Mouse (Mus musculus): Measurements from ENCODE around the gene Ntn4. TPM values are rescaled to one million over a fixed set of nuclear protein-coding genes. Genes with fewer than 3 reads are reported as not detected.

Ntn4 gene
- polyA plus RNA-seq, 1 experiment: 14.6 TPM

- H3K27me3 ChIP-seq (ENCODE audit: control insufficient read depth, insufficient read depth, low read length): no peaks in the 10 kb centered on the region
- TF ChIP-seq CTCF (IDR thresholded peaks at IDR 0.05; ENCODE audit: borderline replicate concordance, insufficient read depth, low read depth, low read length) (no peak), POLR2A (IDR thresholded peaks at IDR 0.05; ENCODE audit: borderline replicate concordance, insufficient read depth, low read length) (no peak)
- no peak overlapping the region for H3K27ac ChIP-seq (ENCODE audit: insufficient read depth, low read length)
- H3K4me3 ChIP-seq (replicated peaks; ENCODE audit: insufficient read depth, low read depth, low read length): no peak overlapping the region
- H3K4me1 ChIP-seq (ENCODE audit: control insufficient read depth, insufficient read depth, low read length): peaks cover 3% of the 10 kb centered on the region
- WGBS: 84% methylated on average over 5 of the region's 5 CpGs
- DNase-seq: no peak
Observed at GRCm38 (mm10) chr10:93760429-93760828, 119.9 kb downstream of the Ntn4 start.

- 63% methylated on average over 5 of the region's 5 CpGs for WGBS
Observed at GRCm38 (mm10) chr10:93763074-93763473, 122.6 kb downstream of the Ntn4 start.

GRCm38 (mm10) chr10:93766221-93766620, 125.7 kb downstream of the Ntn4 start:
- H3K27ac ChIP-seq (ENCODE audit: insufficient read depth, low read length): no peak overlapping the region
- 92% methylated on average over 5 of the region's 5 CpGs for WGBS
- TF ChIP-seq CTCF (IDR thresholded peaks at IDR 0.05; ENCODE audit: borderline replicate concordance, insufficient read depth, low read depth, low read length) (no peak), POLR2A (IDR thresholded peaks at IDR 0.05; ENCODE audit: borderline replicate concordance, insufficient read depth, low read length) (no peak)
- no peak for DNase-seq
- no peak overlapping the region for H3K4me3 ChIP-seq (replicated peaks; ENCODE audit: insufficient read depth, low read depth, low read length)
- peaks cover 1% of the 10 kb centered on the region; the same call in 1 of the 2 replicates for H3K4me1 ChIP-seq (ENCODE audit: control insufficient read depth, insufficient read depth, low read length)
- no peaks in the 10 kb centered on the region for H3K27me3 ChIP-seq (ENCODE audit: control insufficient read depth, insufficient read depth, low read length)

More at GRCm38 (mm10) chr10:93763074-93763473, 122.6 kb downstream of the Ntn4 start:
- Histone ChIP-seq H3K27ac (ENCODE audit: insufficient read depth, low read length) (no peak overlapping the region), H3K4me1 (ENCODE audit: control insufficient read depth, insufficient read depth, low read length) (peaks cover 3% of the 10 kb centered on the region), H3K4me3 (replicated peaks; ENCODE audit: insufficient read depth, low read depth, low read length) (no peak overlapping the region), H3K27me3 (ENCODE audit: control insufficient read depth, insufficient read depth, low read length) (no peaks in the 10 kb centered on the region)
- TF ChIP-seq CTCF (IDR thresholded peaks at IDR 0.05; ENCODE audit: borderline replicate concordance, insufficient read depth, low read depth, low read length) (peak; percentile 56), POLR2A (IDR thresholded peaks at IDR 0.05; ENCODE audit: borderline replicate concordance, insufficient read depth, low read length) (no peak)
- no peak for DNase-seq

GRCm38 (mm10) chr10:93767245-93767644, 126.8 kb downstream of the Ntn4 start:
- 69% methylated on average over 5 of the region's 5 CpGs for WGBS
- no peak for TF ChIP-seq CTCF (IDR thresholded peaks at IDR 0.05; ENCODE audit: borderline replicate concordance, insufficient read depth, low read depth, low read length)
- no peak for TF ChIP-seq POLR2A (IDR thresholded peaks at IDR 0.05; ENCODE audit: borderline replicate concordance, insufficient read depth, low read length)
- Histone ChIP-seq H3K27me3 (ENCODE audit: control insufficient read depth, insufficient read depth, low read length) (no peaks in the 10 kb centered on the region), H3K27ac (ENCODE audit: insufficient read depth, low read length) (no peak overlapping the region), H3K4me1 (ENCODE audit: control insufficient read depth, insufficient read depth, low read length) (peaks cover 10% of the 10 kb centered on the region; the same call in 1 of the 2 replicates), H3K4me3 (replicated peaks; ENCODE audit: insufficient read depth, low read depth, low read length) (no peak overlapping the region)
- no peak for DNase-seq

GRCm38 (mm10) chr10:93768222-93768621, 127.7 kb downstream of the Ntn4 start:
- TF ChIP-seq CTCF (IDR thresholded peaks at IDR 0.05; ENCODE audit: borderline replicate concordance, insufficient read depth, low read depth, low read length): no peak
- no peak for TF ChIP-seq POLR2A (IDR thresholded peaks at IDR 0.05; ENCODE audit: borderline replicate concordance, insufficient read depth, low read length)
- DNase-seq: no peak
- 44% methylated on average over 9 of the region's 9 CpGs for WGBS
- H3K4me1 ChIP-seq (ENCODE audit: control insufficient read depth, insufficient read depth, low read length): peaks cover 10% of the 10 kb centered on the region; the same call in 1 of the 2 replicates
- no peak overlapping the region for H3K4me3 ChIP-seq (replicated peaks; ENCODE audit: insufficient read depth, low read depth, low read length)
- no peaks in the 10 kb centered on the region for H3K27me3 ChIP-seq (ENCODE audit: control insufficient read depth, insufficient read depth, low read length)
- H3K27ac ChIP-seq (ENCODE audit: insufficient read depth, low read length): no peak overlapping the region

- Histone ChIP-seq H3K4me3 (replicated peaks; ENCODE audit: insufficient read depth, low read depth, low read length) (no peak overlapping the region), H3K27ac (ENCODE audit: insufficient read depth, low read length) (peak overlapping the region; percentile 63; the same call in 1 of the 2 replicates), H3K27me3 (ENCODE audit: control insufficient read depth, insufficient read depth, low read length) (no peaks in the 10 kb centered on the region), H3K4me1 (ENCODE audit: control insufficient read depth, insufficient read depth, low read length) (peaks cover 10% of the 10 kb centered on the region; the same call in 1 of the 2 replicates)
- 7% methylated on average over 9 of the region's 9 CpGs for WGBS
- no peak for TF ChIP-seq POLR2A (IDR thresholded peaks at IDR 0.05; ENCODE audit: borderline replicate concordance, insufficient read depth, low read length)
- no peak for TF ChIP-seq CTCF (IDR thresholded peaks at IDR 0.05; ENCODE audit: borderline replicate concordance, insufficient read depth, low read depth, low read length)
- peak; percentile 80 to 90 for DNase-seq
Observed at GRCm38 (mm10) chr10:93771931-93772465, 131.5 kb downstream of the Ntn4 start.

GRCm38 (mm10) chr10:93772492-93772891, 132.0 kb downstream of the Ntn4 start:
- TF ChIP-seq CTCF (IDR thresholded peaks at IDR 0.05; ENCODE audit: borderline replicate concordance, insufficient read depth, low read depth, low read length) (no peak), POLR2A (IDR thresholded peaks at IDR 0.05; ENCODE audit: borderline replicate concordance, insufficient read depth, low read length) (no peak)
- 82% methylated on average over 3 of the region's 3 CpGs for WGBS
- H3K4me1 ChIP-seq (ENCODE audit: control insufficient read depth, insufficient read depth, low read length): peaks cover 10% of the 10 kb centered on the region; the same call in 1 of the 2 replicates
- DNase-seq: no peak
- H3K27me3 ChIP-seq (ENCODE audit: control insufficient read depth, insufficient read depth, low read length): no peaks in the 10 kb centered on the region
- no peak overlapping the region for H3K4me3 ChIP-seq (replicated peaks; ENCODE audit: insufficient read depth, low read depth, low read length)
- H3K27ac ChIP-seq (ENCODE audit: insufficient read depth, low read length): no peak overlapping the region

- DNase-seq: no peak
- H3K27me3 ChIP-seq (ENCODE audit: control insufficient read depth, insufficient read depth, low read length): no peaks in the 10 kb centered on the region
- H3K4me1 ChIP-seq (ENCODE audit: control insufficient read depth, insufficient read depth, low read length): peaks cover 5% of the 10 kb centered on the region; the same call in 1 of the 2 replicates
- 52% methylated on average over 5 of the region's 5 CpGs for WGBS
- H3K4me3 ChIP-seq (replicated peaks; ENCODE audit: insufficient read depth, low read depth, low read length): no peak overlapping the region
- TF ChIP-seq POLR2A (IDR thresholded peaks at IDR 0.05; ENCODE audit: borderline replicate concordance, insufficient read depth, low read length) (no peak), CTCF (IDR thresholded peaks at IDR 0.05; ENCODE audit: borderline replicate concordance, insufficient read depth, low read depth, low read length) (no peak)
- H3K27ac ChIP-seq (ENCODE audit: insufficient read depth, low read length): no peak overlapping the region
Observed at GRCm38 (mm10) chr10:93776731-93777151, 136.3 kb downstream of the Ntn4 start.

All from cerebellum, adult 2 months (tissue).